Comparison of ENCODE assay signal across 9 mouse cellular contexts in genomic region chr3:148921966-148922587, GRCm38 (mm10).
A peak's percentile ranks its signal among the peaks of the same experiment; 100 is the strongest.
DNase-seq lines count a peak whose midpoint lies in the region; ATAC-seq and TF ChIP-seq lines count a peak whose summit lies in the region.
"Had no signal": no experiment of that assay in that cellular context is flagged by ENCODE, and none has a peak within 500 bp of the region (broad histone marks: within the 10 kb centered on the region; RNA-seq: fewer than 3 reads in every experiment).

No protein-coding gene starts in this region.

- peaks cover 33% of the 10 kb centered on the region for H3K4me1 ChIP-seq in heart, embryonic 16.5 days (ENCODE audit: control insufficient read depth, insufficient read depth, low read length)
- H3K4me1 ChIP-seq in neural tube, embryonic 12.5 days: 0 out of 2 replicates have a peak, but pooled peaks cover 3% of the 10 kb centered on the region
- no peaks in the 10 kb centered on the region; the same call in 1 of the 2 replicates for H3K4me1 ChIP-seq in hindbrain, postnatal 0 days (ENCODE audit: insufficient read depth, low read length)
- peaks cover 25% of the 10 kb centered on the region for H3K4me1 ChIP-seq in neural tube, embryonic 15.5 days

- H3K4me3 ChIP-seq in heart, embryonic 16.5 days (ENCODE audit: low read length): peak overlapping the region; percentile 44
- no peak overlapping the region for H3K4me3 ChIP-seq in neural tube, embryonic 12.5 days
- H3K4me3 ChIP-seq in hindbrain, postnatal 0 days (ENCODE audit: low read length): peak overlapping the region; percentile 26
- no peak overlapping the region for H3K4me3 ChIP-seq in neural tube, embryonic 15.5 days (replicated peaks)

- no peak overlapping the region; the same call in 1 of the 2 replicates for H3K9ac ChIP-seq in heart, embryonic 16.5 days (ENCODE audit: low read length)
- no peak overlapping the region for H3K9ac ChIP-seq in neural tube, embryonic 12.5 days
- no peak overlapping the region for H3K9ac ChIP-seq in hindbrain, postnatal 0 days (replicated peaks; ENCODE audit: low read length)
- H3K9ac ChIP-seq in neural tube, embryonic 15.5 days (replicated peaks): no peak overlapping the region
- H3K9ac ChIP-seq: liver, postnatal 0 days had no signal

- 0 out of 2 replicates have a peak, but pooled peaks cover 3% of the 10 kb centered on the region for H3K36me3 ChIP-seq in heart, embryonic 16.5 days (ENCODE audit: control insufficient read depth, insufficient read depth)
- no peaks in the 10 kb centered on the region for H3K36me3 ChIP-seq in neural tube, embryonic 12.5 days
- no peaks in the 10 kb centered on the region for H3K36me3 ChIP-seq in hindbrain, postnatal 0 days (ENCODE audit: insufficient read depth, low read length)
- H3K36me3 ChIP-seq in neural tube, embryonic 15.5 days: no peaks in the 10 kb centered on the region

- intact Hi-C loops in heart, postnatal 36 days (cut with DNase I): no loop called here

- no peak for TF ChIP-seq CTCF in hindbrain, postnatal 0 days (IDR thresholded peaks at IDR 0.05; ENCODE audit: low read depth)

- 81% methylated on average over 13 of the region's 13 CpGs for WGBS in heart, embryonic 16.5 days
- 66% methylated on average over 13 of the region's 13 CpGs for WGBS in neural tube, embryonic 12.5 days
- 56% methylated on average over 13 of the region's 13 CpGs for WGBS in hindbrain, postnatal 0 days
- WGBS in neural tube, embryonic 15.5 days: 61% methylated on average over 13 of the region's 13 CpGs

- no peak overlapping the region; the same call in 1 of the 2 replicates for H3K27ac ChIP-seq in heart, embryonic 16.5 days (ENCODE audit: low read length)
- no peak overlapping the region for H3K27ac ChIP-seq in neural tube, embryonic 12.5 days
- H3K27ac ChIP-seq in hindbrain, postnatal 0 days: no peak overlapping the region
- H3K27ac ChIP-seq in neural tube, embryonic 15.5 days (replicated peaks): no peak overlapping the region

- H3K9me3 ChIP-seq in heart, embryonic 16.5 days (replicated peaks; ENCODE audit: control insufficient read depth, low read length): no peaks in the 10 kb centered on the region; the same call in 1 of the 2 replicates
- no peaks in the 10 kb centered on the region for H3K9me3 ChIP-seq in neural tube, embryonic 12.5 days
- H3K9me3 ChIP-seq in hindbrain, postnatal 0 days (ENCODE audit: low read length): no peaks in the 10 kb centered on the region
- no peaks in the 10 kb centered on the region for H3K9me3 ChIP-seq in neural tube, embryonic 15.5 days (replicated peaks)

- H3K27me3 ChIP-seq in heart, embryonic 16.5 days (ENCODE audit: control insufficient read depth, insufficient read depth, low read length): no peaks in the 10 kb centered on the region
- no peaks in the 10 kb centered on the region for H3K27me3 ChIP-seq in neural tube, embryonic 12.5 days (replicated peaks)
- no peaks in the 10 kb centered on the region for H3K27me3 ChIP-seq in hindbrain, postnatal 0 days (ENCODE audit: insufficient read depth, low read length)
- H3K27me3 ChIP-seq in neural tube, embryonic 15.5 days (replicated peaks): no peaks in the 10 kb centered on the region

- peak overlapping the region; percentile 45 for H3K4me2 ChIP-seq in heart, embryonic 16.5 days (ENCODE audit: low read depth, low read length)
- 0 out of 2 replicates have a peak overlapping the region, but pooled peaks have one; percentile 20 for H3K4me2 ChIP-seq in neural tube, embryonic 12.5 days (replicated peaks)
- peak overlapping the region; percentile 48 for H3K4me2 ChIP-seq in hindbrain, postnatal 0 days (ENCODE audit: low read depth, low read length)
- peak overlapping the region; percentile 9 for H3K4me2 ChIP-seq in neural tube, embryonic 15.5 days

- ATAC-seq in heart, embryonic 16.5 days (replicated peaks; ENCODE audit: extremely low read depth, insufficient read depth, low FRiP score): no peak
- ATAC-seq in neural tube, embryonic 12.5 days (ENCODE audit: low FRiP score, low read depth): no peak
- ATAC-seq in hindbrain, postnatal 0 days: no peak
- no peak for ATAC-seq in neural tube, embryonic 15.5 days (ENCODE audit: low FRiP score)
- ATAC-seq in activated CD4-positive, CD25-positive, alpha-beta regulatory T cell, adult 4 months: no peak
- ATAC-seq: liver, postnatal 0 days had no signal

- DNase-seq in heart, postnatal 36 days: no peak
- no peak for DNase-seq in neural tube, embryonic 10.5 days (ENCODE audit: extremely low spot score, low spot score)
- no peak for DNase-seq in hindbrain, postnatal 0 days (ENCODE audit: low spot score)
- DNase-seq in cerebellum, postnatal 36 days: no peak
- DNase-seq: liver, postnatal 0 days had no signal

Comparison
In these comparisons a context has a peak if more than half of its experiments do, and no peak if none do; other contexts are left out.
1. H3K4me3 ChIP-seq: peak in heart, embryonic 16.5 days (single experiment) and hindbrain, postnatal 0 days (single experiment); none in neural tube, embryonic 12.5 days (single experiment) and neural tube, embryonic 15.5 days (single experiment).
2. Peak in every context shown above with its lines, with median percentiles within 50 percentile points of each other: H3K4me2 ChIP-seq.